Mouse (Mus musculus): ENCODE measurements at regions not wholly inside any gene's neighbourhood (a gene's known extent, or its start where the extent isn't known, plus 50 kb on each side); places are given as distances from the start of the nearest gene placed in this dataset.

GRCm38 (mm10) chr2:12697209-12697608 is 226.6 kb upstream of the Pter start:
- CTCF ChIA-PET: no interaction called here

- CTCF ChIA-PET: no interaction called here
Observed at GRCm38 (mm10) chr2:12699331-12699730, 224.5 kb upstream of the Pter start.

GRCm38 (mm10) chr2:12707514-12707913 is 216.3 kb upstream of the Pter start:
- CTCF ChIA-PET: interaction anchor here (0.6 kb wide), 1 partner anchor 552 kb away, joined by 3 read pairs; no protein-coding TSS in a partner anchor

- CTCF ChIA-PET: interaction anchor here (1.3 kb wide), 1 partner anchor 556 kb away, joined by 3 read pairs; no protein-coding TSS in a partner anchor
Observed at GRCm38 (mm10) chr2:12709156-12709923, 214.5 kb upstream of the Pter start.

GRCm38 (mm10) chr2:12709924-12710240 is 214.0 kb upstream of the Pter start:
- CTCF ChIA-PET: no interaction called here

- CTCF ChIA-PET: no interaction called here
Observed at GRCm38 (mm10) chr2:12716124-12717012, 207.5 kb upstream of the Pter start.

- CTCF ChIA-PET: no interaction called here
Observed at GRCm38 (mm10) chr2:12729251-12729650, 194.6 kb upstream of the Pter start.

GRCm38 (mm10) chr2:12737140-12737539 is 186.7 kb upstream of the Pter start:
- CTCF ChIA-PET: no interaction called here

GRCm38 (mm10) chr2:12746856-12747255 is 177.0 kb upstream of the Pter start:
- CTCF ChIA-PET: no interaction called here

GRCm38 (mm10) chr2:12758816-12759215 is 165.0 kb upstream of the Pter start:
- CTCF ChIA-PET: no interaction called here

- CTCF ChIA-PET: no interaction called here
Observed at GRCm38 (mm10) chr2:12759931-12760330, 163.9 kb upstream of the Pter start.

GRCm38 (mm10) chr2:12761461-12761860 is 162.4 kb upstream of the Pter start:
- CTCF ChIA-PET: no interaction called here

- CTCF ChIA-PET: no interaction called here
Observed at GRCm38 (mm10) chr2:12764510-12764909, 159.3 kb upstream of the Pter start.

- CTCF ChIA-PET: no interaction called here
Observed at GRCm38 (mm10) chr2:12765336-12765735, 158.5 kb upstream of the Pter start.

GRCm38 (mm10) chr2:12776866-12777265 is 147.0 kb upstream of the Pter start:
- CTCF ChIA-PET: no interaction called here

GRCm38 (mm10) chr2:12777696-12778095 is 146.1 kb upstream of the Pter start:
- CTCF ChIA-PET: no interaction called here

- CTCF ChIA-PET: no interaction called here
Observed at GRCm38 (mm10) chr2:12792596-12792995, 131.2 kb upstream of the Pter start.

- CTCF ChIA-PET: no interaction called here
Observed at GRCm38 (mm10) chr2:12797615-12798169, 126.1 kb upstream of the Pter start.

GRCm38 (mm10) chr2:12799153-12799925 is 124.5 kb upstream of the Pter start:
- CTCF ChIA-PET: no interaction called here

GRCm38 (mm10) chr2:12802667-12803066 is 121.2 kb upstream of the Pter start:
- CTCF ChIA-PET: no interaction called here

GRCm38 (mm10) chr2:12805096-12805495 is 118.7 kb upstream of the Pter start:
- CTCF ChIA-PET: no interaction called here

- CTCF ChIA-PET: no interaction called here
Observed at GRCm38 (mm10) chr2:12808466-12808865, 115.4 kb upstream of the Pter start.
